Comparison of ENCODE assay signal across 9 mouse cellular contexts in genomic region chr4:80910481-80910870, GRCm38 (mm10). TPM values are rescaled to one million over a fixed set of nuclear protein-coding genes. Genes with fewer than 3 reads are reported as not detected.
DNase-seq lines count a peak whose midpoint lies in the region; ATAC-seq lines count a peak whose summit lies in the region.
"Had no signal": no experiment of that assay in that cellular context is flagged by ENCODE, and none has a peak within 500 bp of the region (broad histone marks: within the 10 kb centered on the region; RNA-seq: fewer than 3 reads in every experiment).

Gene Lurap1l (plus strand): TSS chr4:80910646.

- no peaks in the 10 kb centered on the region for H3K36me3 ChIP-seq in embryonic facial prominence, embryonic 11.5 days (replicated peaks; ENCODE audit: control insufficient read depth, insufficient read depth, low read depth, low read length)
- no peaks in the 10 kb centered on the region for H3K36me3 ChIP-seq in limb, embryonic 15.5 days

- peak within 1 kb of the TSS; percentile 70 for H3K9ac ChIP-seq in embryonic facial prominence, embryonic 11.5 days (replicated peaks; ENCODE audit: low read length)
- H3K9ac ChIP-seq in limb, embryonic 15.5 days = peak within 1 kb of the TSS; percentile 76

- peak within 1 kb of the TSS; percentile 41; the same call in 1 of the 2 replicates for H3K27ac ChIP-seq in embryonic facial prominence, embryonic 11.5 days (replicated peaks; ENCODE audit: low read depth, low read length)
- peak within 1 kb of the TSS; percentile 83 for H3K27ac ChIP-seq in limb, embryonic 15.5 days

- H3K9me3 ChIP-seq in embryonic facial prominence, embryonic 11.5 days (replicated peaks; ENCODE audit: control insufficient read depth, low read length) = no peaks in the 10 kb centered on the region
- H3K9me3 ChIP-seq in limb, embryonic 15.5 days = no peaks in the 10 kb centered on the region

- H3K4me2 ChIP-seq in embryonic facial prominence, embryonic 11.5 days (ENCODE audit: low read depth, low read length) = peak within 1 kb of the TSS; percentile 94
- peak within 1 kb of the TSS; percentile 90 for H3K4me2 ChIP-seq in limb, embryonic 15.5 days

- H3K4me3 ChIP-seq in embryonic facial prominence, embryonic 11.5 days (ENCODE audit: low read depth, low read length) = peak within 1 kb of the TSS; percentile 65
- peak within 1 kb of the TSS; percentile 76 for H3K4me3 ChIP-seq in limb, embryonic 15.5 days

- ATAC-seq in embryonic facial prominence, embryonic 11.5 days (replicated peaks; ENCODE audit: insufficient number of reproducible peaks, low FRiP score, low TSS enrichment, low read depth) = no peak; the same call in 1 of the 2 replicates
- ATAC-seq in limb, embryonic 15.5 days (ENCODE audit: insufficient number of reproducible peaks, low FRiP score, low TSS enrichment, low read depth) = peak; percentile 59; the same call in 1 of the 2 replicates

- WGBS in embryonic facial prominence, embryonic 11.5 days = under 1% methylated on average over 10 of the region's 10 CpGs
- WGBS in limb, embryonic 15.5 days = under 1% methylated on average over 10 of the region's 10 CpGs

- DNase-seq in layer of hippocampus, adult 11-12 months (ENCODE audit: low spot score) = peak; percentile 48
- DNase-seq in layer of hippocampus, adult 9-10 months (ENCODE audit: low spot score) = no peak
- DNase-seq in embryonic facial prominence, embryonic 11.5 days (ENCODE audit: low spot score) = peak; percentile 74
- DNase-seq in heart, adult 9 months (ENCODE audit: low spot score in 2 of 2) = peak; percentile 26 to 29
- peak; percentile 70 to 81 for DNase-seq in kidney, adult 8-10 months
- peak; percentile 38 for DNase-seq in neural tube, embryonic 10.5 days (ENCODE audit: extremely low spot score, low spot score)
- peak; percentile 46 to 67 for DNase-seq in urinary bladder, postnatal 36 days (ENCODE audit: low spot score in 2 of 2)

- H3K27me3 ChIP-seq in embryonic facial prominence, embryonic 11.5 days (ENCODE audit: control insufficient read depth, insufficient read depth, low read length) = no peaks in the 10 kb centered on the region
- no peaks in the 10 kb centered on the region for H3K27me3 ChIP-seq in limb, embryonic 15.5 days
- H3K27me3 ChIP-seq: CH12.LX had no signal

- H3K4me1 ChIP-seq in embryonic facial prominence, embryonic 11.5 days (ENCODE audit: control insufficient read depth, insufficient read depth, low read length) = no peaks in the 10 kb centered on the region
- 0 out of 2 replicates have a peak, but pooled peaks cover 3% of the 10 kb centered on the region for H3K4me1 ChIP-seq in limb, embryonic 15.5 days

RNA-seq across cellular contexts. Expression of gene Lurap1l, which starts in this region (rescaled TPM):
- 3.4 and 3.8 TPM in 2 replicates for polyA plus RNA-seq in embryonic facial prominence, embryonic 11.5 days (2014; fragmentation: Nextera tagmentation; extraction: Ambion mirVana)
- 31.2 and 32.9 TPM in 2 replicates for polyA plus RNA-seq in limb, embryonic 15.5 days (2015; fragmentation: Nextera tagmentation; extraction: Ambion mirVana)
